Mouse (Mus musculus): ENCODE results near the gene Ankrd13a. TPM values are rescaled to one million over a fixed set of nuclear protein-coding genes. Genes with fewer than 3 reads are reported as not detected.

Gene Ankrd13a
- total and polyA plus RNA-seq, 3 experiments, result 110 to 184 (median 180) TPM

DNA sequence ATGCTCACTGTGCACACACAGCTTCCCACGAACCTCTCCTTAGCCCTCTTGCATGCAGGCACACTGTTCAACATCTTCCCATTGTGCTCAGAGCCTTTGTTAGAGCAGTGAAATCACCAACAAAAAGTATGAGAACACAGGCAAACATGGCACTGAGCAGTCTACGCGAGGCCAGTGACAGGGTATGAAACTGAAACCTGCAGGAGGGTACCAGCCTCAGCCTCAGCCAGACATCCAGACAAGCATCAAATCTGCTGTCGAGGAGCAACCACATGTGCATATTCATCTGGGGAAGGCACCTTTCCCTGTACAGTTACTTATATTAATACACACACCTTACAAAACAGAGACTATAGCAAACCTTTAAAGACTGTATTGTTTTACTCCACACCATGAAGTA lies 27.6 kb upstream of the Ankrd13a start:
- DNase-seq (ENCODE audit: low read depth, low spot score), result no peak
- H3K36me3 ChIP-seq (ENCODE audit: control insufficient read depth in 1 of 2, insufficient read depth in 2 of 2, low read length in 2 of 2), result peaks cover 0 to 11% of the 10 kb centered on the region in 2 experiments; a peak in 3 of 4 replicates
- H3K4me1 ChIP-seq (ENCODE audit: control insufficient read depth in 1 of 2, insufficient read depth in 2 of 2, low read length in 2 of 2), result no peaks in the 10 kb centered on the region
- H3K79me2 ChIP-seq (ENCODE audit: control insufficient read depth, insufficient read depth, low read length, poor library complexity), result no peaks in the 10 kb centered on the region
- no peak for TF ChIP-seq RAD21 (IDR thresholded peaks at IDR 0.05; ENCODE audit: low read depth, low read length)
- TF ChIP-seq MEF2A (IDR thresholded peaks at IDR 0.05; ENCODE audit: extremely low read depth, insufficient replicate concordance, low read depth, low read length, poor library complexity, severe bottlenecking), result no peak
- TF ChIP-seq TCF12 (IDR thresholded peaks at IDR 0.05; ENCODE audit: low read depth, low read length), result no peak
- no peak for TF ChIP-seq ZC3H11A (IDR thresholded peaks at IDR 0.05; ENCODE audit: low read depth, low read length)
- no peak for TF ChIP-seq POLR2AphosphoS2 (IDR thresholded peaks at IDR 0.05; ENCODE audit: low read length)
- no peak for TF ChIP-seq EP300 (IDR thresholded peaks at IDR 0.05; ENCODE audit: low read depth in 1 of 2, low read length in 2 of 2)
- TF ChIP-seq USF2 (IDR thresholded peaks at IDR 0.05; ENCODE audit: borderline replicate concordance in 1 of 2, insufficient read depth in 1 of 2, low read depth in 1 of 2, low read length in 2 of 2), result no peak
- no peak for TF ChIP-seq KAT2A (conservative IDR thresholded peaks at IDR 0.05; ENCODE audit: low read depth, low read length)
- no peak for TF ChIP-seq MAZ (IDR thresholded peaks at IDR 0.05; ENCODE audit: low read depth, low read length)
- no peak for TF ChIP-seq ZNF384 (IDR thresholded peaks at IDR 0.05; ENCODE audit: low read depth, low read length)
- no peak overlapping the region for H3K4me3 ChIP-seq (ENCODE audit: control insufficient read depth in 1 of 2, insufficient read depth in 1 of 2, low read depth in 2 of 2, low read length in 2 of 2)
- H3K9me3 ChIP-seq (replicated peaks; ENCODE audit: insufficient read depth, low read length), result no peaks in the 10 kb centered on the region
- H3K9ac ChIP-seq (ENCODE audit: control insufficient read depth, low read depth, low read length, poor library complexity, severe bottlenecking), result no peak overlapping the region
- H3K27me3 ChIP-seq (ENCODE audit: control insufficient read depth in 1 of 2, insufficient read depth in 2 of 2, low read length in 2 of 2), result no peaks in the 10 kb centered on the region
- no peak overlapping the region for H3K27ac ChIP-seq (ENCODE audit: control insufficient read depth, low read depth, low read length)

DNA sequence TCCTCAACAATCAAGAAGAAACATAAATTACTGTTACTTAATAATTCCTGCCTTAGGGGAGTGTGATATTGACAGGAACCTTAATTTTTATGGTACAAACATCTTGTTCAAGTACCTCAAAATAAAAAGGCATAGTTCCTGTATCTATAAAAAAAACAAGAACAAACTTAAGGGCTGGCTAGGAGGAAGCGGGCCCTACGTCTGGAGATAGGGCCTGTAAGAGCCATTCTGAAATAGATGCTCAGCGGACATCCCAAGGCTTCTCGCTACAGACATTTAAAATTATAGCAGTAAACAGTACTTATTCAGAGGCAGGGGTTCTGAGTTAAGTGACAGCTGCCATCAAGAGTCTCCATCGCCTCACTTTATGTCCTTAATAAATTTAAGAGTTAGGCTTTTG lies 27.0 kb upstream of the Ankrd13a start:
- no peaks in the 10 kb centered on the region for H3K79me2 ChIP-seq (ENCODE audit: control insufficient read depth, insufficient read depth, low read length, poor library complexity)
- TF ChIP-seq UBTF (IDR thresholded peaks at IDR 0.05; ENCODE audit: borderline replicate concordance, insufficient read depth, low read depth, low read length) (no peak), KAT2A (conservative IDR thresholded peaks at IDR 0.05; ENCODE audit: low read depth, low read length) (no peak), POLR2AphosphoS5 (IDR thresholded peaks at IDR 0.05; ENCODE audit: borderline replicate concordance, low read depth, low read length) (no peak), MAX (IDR thresholded peaks at IDR 0.05; ENCODE audit: low read length) (no peak), ETS1 (IDR thresholded peaks at IDR 0.05; ENCODE audit: low read depth, low read length) (no peak)
- H3K36me3 ChIP-seq (ENCODE audit: control insufficient read depth in 1 of 2, insufficient read depth in 2 of 2, low read length in 2 of 2), result peaks cover 0 to 13% of the 10 kb centered on the region in 2 experiments; a peak in 3 of 4 replicates
- no peak overlapping the region for H3K27ac ChIP-seq (ENCODE audit: control insufficient read depth, low read depth, low read length)
- no peak overlapping the region for H3K4me3 ChIP-seq (ENCODE audit: control insufficient read depth in 1 of 2, insufficient read depth in 1 of 2, low read depth in 2 of 2, low read length in 2 of 2)
- no peak overlapping the region for H3K9ac ChIP-seq (ENCODE audit: control insufficient read depth, low read depth, low read length, poor library complexity, severe bottlenecking)
- DNase-seq (ENCODE audit: low read depth, low spot score), result no peak
- H3K9me3 ChIP-seq (replicated peaks; ENCODE audit: insufficient read depth, low read length), result no peaks in the 10 kb centered on the region
- H3K27me3 ChIP-seq (ENCODE audit: control insufficient read depth in 1 of 2, insufficient read depth in 2 of 2, low read length in 2 of 2), result no peaks in the 10 kb centered on the region
- no peaks in the 10 kb centered on the region for H3K4me1 ChIP-seq (ENCODE audit: control insufficient read depth in 1 of 2, insufficient read depth in 2 of 2, low read length in 2 of 2)

Measured in MEL (cell line).